Mouse (Mus musculus): ENCODE results near the gene Gm49630.
"Not testable (repeated sequence)": the region's sequence is repeated elsewhere in the genome, so short reads cannot be mapped to it uniquely, and the experiment has no call there.

- not testable (repeated sequence) for TF ChIP-seq TAL1, GATA1 (IDR thresholded peaks at IDR 0.05; ENCODE audit: low read length)
Observed at GRCm38 (mm10) chr17:7352596-7352995, 19.2 kb downstream of the Gm49630 start, which contains the start of gene Ttll2.
